ENCODE assay signal across 9 mouse cellular contexts in genomic region chr2:151682357-151682756, GRCm38 (mm10). TPM values are rescaled to one million over a fixed set of nuclear protein-coding genes. Genes with fewer than 3 reads are reported as not detected.
DNase-seq lines count a peak whose midpoint lies in the region; ATAC-seq and TF ChIP-seq lines count a peak whose summit lies in the region.
"Had no signal": no experiment of that assay in that cellular context is flagged by ENCODE, and none has a peak within 500 bp of the region (broad histone marks: within the 10 kb centered on the region; RNA-seq: fewer than 3 reads in every experiment).

No protein-coding gene starts in this region.

- no peak for TF ChIP-seq EP300 in stomach, postnatal 0 days (optimal IDR thresholded peaks at IDR 0.05)

- no peaks in the 10 kb centered on the region for H3K27me3 ChIP-seq in embryonic facial prominence, embryonic 11.5 days (ENCODE audit: control insufficient read depth, insufficient read depth, low read length)
- H3K27me3 ChIP-seq in intestine, postnatal 0 days (replicated peaks; ENCODE audit: control insufficient read depth, insufficient read depth, low read length) = no peaks in the 10 kb centered on the region
- H3K27me3 ChIP-seq in stomach, postnatal 0 days (ENCODE audit: control insufficient read depth, insufficient read depth, low read length) = no peaks in the 10 kb centered on the region

- ATAC-seq in embryonic facial prominence, embryonic 11.5 days (replicated peaks; ENCODE audit: insufficient number of reproducible peaks, low FRiP score, low TSS enrichment, low read depth) = no peak
- ATAC-seq in intestine, postnatal 0 days = 0 out of 2 replicates have a peak, but pooled peaks have one; percentile 28
- no peak for ATAC-seq in stomach, postnatal 0 days (ENCODE audit: low FRiP score, low TSS enrichment)

- no peaks in the 10 kb centered on the region for H3K9me3 ChIP-seq in embryonic facial prominence, embryonic 11.5 days (replicated peaks; ENCODE audit: control insufficient read depth, low read length)
- H3K9me3 ChIP-seq in intestine, postnatal 0 days (ENCODE audit: control insufficient read depth) = no peaks in the 10 kb centered on the region
- no peaks in the 10 kb centered on the region for H3K9me3 ChIP-seq in stomach, postnatal 0 days (ENCODE audit: control insufficient read depth, low read length)
- H3K9me3 ChIP-seq: heart, embryonic 13.5 days had no signal

- TF ChIP-seq POLR2A in lung, adult 2 months (IDR thresholded peaks at IDR 0.05; ENCODE audit: borderline replicate concordance, extremely low read depth, low read depth, low read length) = no peak

- H3K27ac ChIP-seq in embryonic facial prominence, embryonic 11.5 days (replicated peaks; ENCODE audit: low read depth, low read length) = no peak overlapping the region
- H3K27ac ChIP-seq in intestine, postnatal 0 days (ENCODE audit: low read depth, low read length) = no peak overlapping the region
- H3K27ac ChIP-seq in stomach, postnatal 0 days (replicated peaks) = no peak overlapping the region
- H3K27ac ChIP-seq: heart, embryonic 13.5 days had no signal

- no peak overlapping the region for H3K4me2 ChIP-seq in embryonic facial prominence, embryonic 11.5 days (ENCODE audit: low read depth, low read length)
- no peak overlapping the region for H3K4me2 ChIP-seq in intestine, postnatal 0 days (replicated peaks; ENCODE audit: low read depth)
- no peak overlapping the region for H3K4me2 ChIP-seq in stomach, postnatal 0 days (replicated peaks; ENCODE audit: low read depth)
- H3K4me2 ChIP-seq: heart, embryonic 13.5 days had no signal

- peak; percentile 61 for TF ChIP-seq CTCF in lung, adult 2 months (IDR thresholded peaks at IDR 0.05; ENCODE audit: insufficient read depth, low read length)
- TF ChIP-seq CTCF in intestine, postnatal 0 days (IDR thresholded peaks at IDR 0.05; ENCODE audit: low read depth) = peak; percentile 83
- TF ChIP-seq CTCF in stomach, postnatal 0 days (IDR thresholded peaks at IDR 0.05; ENCODE audit: low read depth) = peak; percentile 73

- H3K9ac ChIP-seq in embryonic facial prominence, embryonic 11.5 days (replicated peaks; ENCODE audit: low read length) = no peak overlapping the region
- no peak overlapping the region for H3K9ac ChIP-seq in intestine, postnatal 0 days (ENCODE audit: low read depth, low read length)
- H3K9ac ChIP-seq in stomach, postnatal 0 days (ENCODE audit: low read length) = no peak overlapping the region
- H3K9ac ChIP-seq: heart, embryonic 13.5 days had no signal

- DNase-seq in adrenal gland, postnatal 10 days = peak; percentile 33
- DNase-seq in adrenal gland, adult 2 months = no peak
- no peak for DNase-seq in lung, adult 2 months
- no peak for DNase-seq in lung, postnatal 14 days
- DNase-seq in embryonic facial prominence, embryonic 11.5 days (ENCODE audit: low spot score) = peak; percentile 44
- peak; percentile 35 for DNase-seq in stomach, postnatal 0 days (ENCODE audit: low spot score)
- DNase-seq in c-Kit-positive CD71-positive TER-119-positive erythroid progenitor cells, embryonic 14.5 days (ENCODE audit: low spot score) = no peak

- no peak overlapping the region for H3K4me3 ChIP-seq in lung, adult 2 months (replicated peaks; ENCODE audit: extremely low read depth, low read depth, low read length)
- no peak overlapping the region for H3K4me3 ChIP-seq in embryonic facial prominence, embryonic 11.5 days (ENCODE audit: low read depth, low read length)
- no peak overlapping the region for H3K4me3 ChIP-seq in intestine, postnatal 0 days (ENCODE audit: low read depth, low read length)
- H3K4me3 ChIP-seq in stomach, postnatal 0 days (ENCODE audit: low read depth, low read length) = no peak overlapping the region
- H3K4me3 ChIP-seq: heart, embryonic 13.5 days had no signal

- 53% methylated on average over 3 of the region's 3 CpGs for WGBS in lung, adult 2 months
- 56% methylated on average over 3 of the region's 3 CpGs for WGBS in embryonic facial prominence, embryonic 11.5 days
- WGBS in intestine, postnatal 0 days = 64% methylated on average over 3 of the region's 3 CpGs
- 56% methylated on average over 3 of the region's 3 CpGs for WGBS in stomach, postnatal 0 days

- H3K4me1 ChIP-seq in lung, adult 2 months (ENCODE audit: control insufficient read depth, insufficient read depth, low read length) = no peaks in the 10 kb centered on the region
- no peaks in the 10 kb centered on the region for H3K4me1 ChIP-seq in embryonic facial prominence, embryonic 11.5 days (ENCODE audit: control insufficient read depth, insufficient read depth, low read length)
- no peaks in the 10 kb centered on the region for H3K4me1 ChIP-seq in intestine, postnatal 0 days (replicated peaks; ENCODE audit: control insufficient read depth, insufficient read depth, low read length)
- H3K4me1 ChIP-seq in stomach, postnatal 0 days (replicated peaks; ENCODE audit: control insufficient read depth, insufficient read depth) = no peaks in the 10 kb centered on the region
- H3K4me1 ChIP-seq: heart, embryonic 13.5 days had no signal

- no peaks in the 10 kb centered on the region for H3K36me3 ChIP-seq in embryonic facial prominence, embryonic 11.5 days (replicated peaks; ENCODE audit: control insufficient read depth, insufficient read depth, low read depth, low read length)
- no peaks in the 10 kb centered on the region for H3K36me3 ChIP-seq in intestine, postnatal 0 days (ENCODE audit: control insufficient read depth, insufficient read depth)
- no peaks in the 10 kb centered on the region for H3K36me3 ChIP-seq in stomach, postnatal 0 days (ENCODE audit: control insufficient read depth, insufficient read depth, low read length)
- H3K36me3 ChIP-seq: heart, embryonic 13.5 days had no signal

RNA-seq across cellular contexts. Expression of gene Rad21l, which starts 14.0 kb away (rescaled TPM):
- total RNA-seq in adrenal gland, postnatal 10 days (2021) = not detected
- not detected for total RNA-seq in adrenal gland, adult 2 months (2021)
- polyA plus RNA-seq in adrenal gland, adult 2 months (2012; rRNA removed) = not detected in 2 replicates
- polyA plus RNA-seq in lung, adult 2 months (2012; rRNA removed) = not detected in 2 replicates
- 0.13 TPM in 1 of 2 replicates, not detected in the other for polyA plus RNA-seq in embryonic facial prominence, embryonic 11.5 days (2014; fragmentation: Nextera tagmentation; extraction: Ambion mirVana)
- 0.09 TPM in 1 of 2 replicates, not detected in the other for polyA plus RNA-seq in intestine, postnatal 0 days (2015; fragmentation: Nextera tagmentation; extraction: Ambion mirVana)
- not detected in 2 replicates for polyA plus RNA-seq in stomach, postnatal 0 days (2015; fragmentation: Nextera tagmentation; extraction: Ambion mirVana)
- polyA plus RNA-seq: heart, embryonic 13.5 days had no signal

RNA-seq across cellular contexts. Expression of gene Tmem74b, which starts 19.5 kb away (rescaled TPM):
- 1 to 10 TPM; 1.1 to 3.7 TPM for total RNA-seq in adrenal gland, postnatal 10 days (2021)
- 1 to 10 TPM in 1 of 2 experiments, under 1 TPM in 1; 0.35 to 1.1 TPM for total RNA-seq in adrenal gland, adult 2 months (2021)
- polyA plus RNA-seq in adrenal gland, adult 2 months (2012; rRNA removed) = 1.2 and 1.8 TPM in 2 replicates
- polyA plus RNA-seq in lung, adult 2 months (2012; rRNA removed) = 0.29 and 0.32 TPM in 2 replicates
- polyA plus RNA-seq in embryonic facial prominence, embryonic 11.5 days (2014; fragmentation: Nextera tagmentation; extraction: Ambion mirVana) = 2.4 and 2.7 TPM in 2 replicates
- polyA plus RNA-seq in intestine, postnatal 0 days (2015; fragmentation: Nextera tagmentation; extraction: Ambion mirVana) = 1.3 TPM in 2 replicates
- 0.40 and 0.62 TPM in 2 replicates for polyA plus RNA-seq in stomach, postnatal 0 days (2015; fragmentation: Nextera tagmentation; extraction: Ambion mirVana)

RNA-seq across cellular contexts. Expression of gene Snph, which starts 50.0 kb away (rescaled TPM):
- 1 to 10 TPM; 6.2 to 9.1 TPM for total RNA-seq in adrenal gland, postnatal 10 days (2021)
- 10 to 100 TPM; 11.5 to 19.6 TPM for total RNA-seq in adrenal gland, adult 2 months (2021)
- polyA plus RNA-seq in adrenal gland, adult 2 months (2012; rRNA removed) = 5.2 and 10.2 TPM in 2 replicates
- 0.64 and 1.1 TPM in 2 replicates for polyA plus RNA-seq in lung, adult 2 months (2012; rRNA removed)
- 0.72 and 1.1 TPM in 2 replicates for polyA plus RNA-seq in embryonic facial prominence, embryonic 11.5 days (2014; fragmentation: Nextera tagmentation; extraction: Ambion mirVana)
- 0.60 and 0.89 TPM in 2 replicates for polyA plus RNA-seq in intestine, postnatal 0 days (2015; fragmentation: Nextera tagmentation; extraction: Ambion mirVana)
- polyA plus RNA-seq in stomach, postnatal 0 days (2015; fragmentation: Nextera tagmentation; extraction: Ambion mirVana) = 0.50 and 0.52 TPM in 2 replicates

Comparison
In these comparisons a context has a peak if more than half of its experiments do, and no peak if none do; other contexts are left out.
1. DNase-seq: peak in adrenal gland, postnatal 10 days (single experiment), embryonic facial prominence, embryonic 11.5 days (single experiment) and stomach, postnatal 0 days (single experiment); none in adrenal gland, adult 2 months (single experiment), lung, adult 2 months (single experiment), lung, postnatal 14 days (single experiment) and c-Kit-positive CD71-positive TER-119-positive erythroid progenitor cells, embryonic 14.5 days (single experiment).
2. Peak in every context shown above with its lines, with median percentiles within 50 percentile points of each other: CTCF ChIP-seq.